Mouse (Mus musculus): ENCODE data around the gene Psmc3. TPM values are rescaled to one million over a fixed set of nuclear protein-coding genes. Genes with fewer than 3 reads are reported as not detected.
"Not testable (repeated sequence)": the region's sequence is repeated elsewhere in the genome, so short reads cannot be mapped to it uniquely, and the experiment has no call there.

Psmc3 gene
- total RNA-seq (2014; fragmentation: Nextera tagmentation) (155 and 159 TPM in 2 replicates), total RNA-seq (2017) (282 TPM in 2 replicates)

- peak; percentile 96 for ATAC-seq (replicated peaks; ENCODE audit: poor library complexity, severe bottlenecking)
Observed at GRCm38 (mm10) chr2:91053934-91054382, at the start of gene Psmc3. Gene Psmc3, plus strand, starts transcription at chr2:91054009.

GRCm38 (mm10) chr2:91008536-91008935 lies 45.3 kb upstream of the Psmc3 start:
- ATAC-seq (replicated peaks; ENCODE audit: poor library complexity, severe bottlenecking): no peak

- no peak for ATAC-seq (replicated peaks; ENCODE audit: poor library complexity, severe bottlenecking)
Observed at GRCm38 (mm10) chr2:91013881-91014280, 39.9 kb upstream of the Psmc3 start.

- no peak for ATAC-seq (replicated peaks; ENCODE audit: poor library complexity, severe bottlenecking)
Observed at GRCm38 (mm10) chr2:91015386-91015785, 38.4 kb upstream of the Psmc3 start.

GRCm38 (mm10) chr2:91018061-91018788 lies 35.6 kb upstream of the Psmc3 start:
- no peak for ATAC-seq (replicated peaks; ENCODE audit: poor library complexity, severe bottlenecking)

GRCm38 (mm10) chr2:91019911-91020310 lies 33.9 kb upstream of the Psmc3 start:
- no peak for ATAC-seq (replicated peaks; ENCODE audit: poor library complexity, severe bottlenecking)

- ATAC-seq (replicated peaks; ENCODE audit: poor library complexity, severe bottlenecking): not testable (repeated sequence)
Observed at GRCm38 (mm10) chr2:91022266-91022665, 31.5 kb upstream of the Psmc3 start.

- no peak for ATAC-seq (replicated peaks; ENCODE audit: poor library complexity, severe bottlenecking)
Observed at GRCm38 (mm10) chr2:91023131-91023530, 30.7 kb upstream of the Psmc3 start.

- ATAC-seq (replicated peaks; ENCODE audit: poor library complexity, severe bottlenecking): no peak
Observed at GRCm38 (mm10) chr2:91023956-91024355, 29.9 kb upstream of the Psmc3 start.

GRCm38 (mm10) chr2:91025081-91025516 lies 28.7 kb upstream of the Psmc3 start:
- no peak for ATAC-seq (replicated peaks; ENCODE audit: poor library complexity, severe bottlenecking)

GRCm38 (mm10) chr2:91026491-91026890 lies 27.3 kb upstream of the Psmc3 start:
- no peak for ATAC-seq (replicated peaks; ENCODE audit: poor library complexity, severe bottlenecking)

GRCm38 (mm10) chr2:91027391-91028214 lies 26.2 kb upstream of the Psmc3 start:
- no peak for ATAC-seq (replicated peaks; ENCODE audit: poor library complexity, severe bottlenecking)

- no peak for ATAC-seq (replicated peaks; ENCODE audit: poor library complexity, severe bottlenecking)
Observed at GRCm38 (mm10) chr2:91031216-91031615, 22.6 kb upstream of the Psmc3 start.

GRCm38 (mm10) chr2:91033000-91033399 lies 20.8 kb upstream of the Psmc3 start:
- ATAC-seq (replicated peaks; ENCODE audit: poor library complexity, severe bottlenecking): peak; percentile 60; the same call in 1 of the 2 replicates

GRCm38 (mm10) chr2:91035385-91035784 lies 18.4 kb upstream of the Psmc3 start, which contains the start of gene Rapsn:
Gene Rapsn, plus strand, starts transcription at chr2:91035620.
- no peak for ATAC-seq (replicated peaks; ENCODE audit: poor library complexity, severe bottlenecking)

- no peak for ATAC-seq (replicated peaks; ENCODE audit: poor library complexity, severe bottlenecking)
Observed at GRCm38 (mm10) chr2:91041786-91042185, 12.0 kb upstream of the Psmc3 start.

GRCm38 (mm10) chr2:91042651-91043398 lies 11.0 kb upstream of the Psmc3 start:
- ATAC-seq (replicated peaks; ENCODE audit: poor library complexity, severe bottlenecking): peak; percentile 98

- no peak for ATAC-seq (replicated peaks; ENCODE audit: poor library complexity, severe bottlenecking)
Observed at GRCm38 (mm10) chr2:91044727-91045126, 9.1 kb upstream of the Psmc3 start.

- not testable (repeated sequence) for ATAC-seq (replicated peaks; ENCODE audit: poor library complexity, severe bottlenecking)
Observed at GRCm38 (mm10) chr2:91045805-91046204, 8.0 kb upstream of the Psmc3 start.

GRCm38 (mm10) chr2:91047359-91047758 lies 6.5 kb upstream of the Psmc3 start:
- ATAC-seq (replicated peaks; ENCODE audit: poor library complexity, severe bottlenecking): no peak

All from granulocyte monocyte progenitor cell, adult 5-6 weeks (primary cell).